Mouse (Mus musculus): ENCODE measurements at regions not wholly inside any gene's neighbourhood (a gene's known extent, or its start where the extent isn't known, plus 50 kb on each side); places are given as distances from the start of the nearest gene placed in this dataset.

GRCm38 (mm10) chr13:28311248-28311647 lies 53.9 kb downstream of the Gm11361 start:
- DNase-seq: no peak

- DNase-seq: no peak
Observed at GRCm38 (mm10) chr13:28311658-28312057, 54.3 kb downstream of the Gm11361 start.

- DNase-seq: no peak
Observed at GRCm38 (mm10) chr13:28312090-28312489, 54.8 kb downstream of the Gm11361 start.

- DNase-seq: no peak
Observed at GRCm38 (mm10) chr13:28313459-28313858, 56.1 kb downstream of the Gm11361 start.

GRCm38 (mm10) chr13:28314997-28315396 lies 57.7 kb downstream of the Gm11361 start:
- peak; percentile 15 to 22 for DNase-seq
